Mouse (Mus musculus): Measurements from ENCODE around the gene Tfap2c.

DNA sequence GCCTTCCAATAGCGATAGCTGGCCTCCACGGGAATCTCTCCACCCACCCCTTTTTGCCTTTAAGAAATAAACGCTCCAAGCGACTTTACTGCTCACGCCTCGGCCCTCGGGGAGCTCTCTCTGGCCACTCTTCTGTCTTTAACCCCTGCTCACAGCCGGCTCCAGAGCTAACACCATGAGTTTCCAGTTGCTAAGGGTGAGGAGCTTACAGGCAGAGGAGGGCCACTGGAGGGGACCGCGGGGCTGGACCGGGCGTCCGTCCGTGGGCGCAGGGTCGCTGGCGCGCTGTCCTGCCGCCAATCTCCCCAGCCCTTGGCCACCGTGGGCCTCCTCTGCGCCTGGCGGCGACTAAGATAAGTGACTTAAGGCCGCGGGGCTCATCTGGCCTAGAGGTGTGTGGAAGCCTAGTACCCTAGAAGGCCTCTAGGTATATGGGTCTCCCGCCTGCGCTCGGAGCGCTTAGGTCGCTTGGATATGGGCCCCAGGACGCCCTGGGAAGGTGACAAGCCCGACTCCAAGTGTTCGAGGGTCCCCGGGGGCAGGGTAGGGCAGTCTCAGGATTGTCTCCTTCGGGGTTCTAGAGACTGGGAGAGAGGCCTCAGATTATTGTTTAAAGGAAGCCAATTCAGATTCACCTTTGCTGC lies 3.7 kb upstream of the Tfap2c start:
- TF ChIP-seq POLR2A (IDR thresholded peaks at IDR 0.05; ENCODE audit: control insufficient read depth, low read depth, low read length) (no peak), CTCF (IDR thresholded peaks at IDR 0.05; ENCODE audit: control insufficient read depth, insufficient read depth, insufficient replicate concordance, low read depth, low read length) (no peak)
